ENCODE assay signal across 15 mouse cellular contexts in the genomic region with DNA sequence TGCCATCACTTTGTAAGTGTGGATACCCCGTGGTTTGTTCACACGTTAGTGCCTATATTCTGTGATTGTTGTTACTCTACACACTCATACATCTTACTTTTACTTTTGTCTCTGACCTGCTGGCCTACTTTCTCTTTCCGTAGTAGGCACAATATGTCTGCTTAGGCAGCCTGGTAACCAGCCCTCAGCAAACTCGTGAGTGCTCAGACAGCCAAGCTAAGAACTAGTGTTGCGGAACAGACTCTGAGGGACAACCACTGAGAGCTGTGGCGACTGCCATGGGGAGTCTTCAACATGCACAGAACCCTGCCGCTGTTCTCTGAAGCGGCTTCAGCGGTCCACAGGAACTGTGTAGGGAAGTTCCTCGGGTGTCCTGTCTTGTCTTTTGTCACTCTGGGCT.
DNase-seq lines count a peak whose midpoint lies in the region; ATAC-seq lines count a peak whose summit lies in the region.
"Had no signal": no experiment of that assay in that cellular context is flagged by ENCODE, and none has a peak within 500 bp of the region (broad histone marks: within the 10 kb centered on the region; RNA-seq: fewer than 3 reads in every experiment).

No protein-coding gene starts in this region.

- H3K4me1 ChIP-seq in midbrain, embryonic 11.5 days (ENCODE audit: control insufficient read depth, insufficient read depth, low read length), result no peaks in the 10 kb centered on the region
- H3K4me1 ChIP-seq in midbrain, embryonic 15.5 days, result no peaks in the 10 kb centered on the region

- no peaks in the 10 kb centered on the region for H3K27me3 ChIP-seq in midbrain, embryonic 11.5 days (ENCODE audit: control insufficient read depth, insufficient read depth, low read length)
- no peaks in the 10 kb centered on the region for H3K27me3 ChIP-seq in midbrain, embryonic 15.5 days (replicated peaks)

- 47% methylated on average over 10 of the region's 10 CpGs for WGBS in midbrain, embryonic 11.5 days
- WGBS in midbrain, embryonic 15.5 days, result 40% methylated on average over 10 of the region's 10 CpGs

- no peak for DNase-seq in frontal cortex, adult 2 months (ENCODE audit: extremely low spot score in 1 of 2, low spot score in 1 of 2)
- peak; percentile 82 for DNase-seq in midbrain, embryonic 11.5 days (ENCODE audit: low spot score, missing footprints)
- DNase-seq in brain, adult 2 months (ENCODE audit: low read depth, low spot score), result peak; percentile 29
- peak; percentile 50 for DNase-seq in retina, embryonic 14.5 days (ENCODE audit: low spot score)
- no peak for DNase-seq in gastrocnemius, postnatal 25 days
- DNase-seq in B cell, adult 2 months, result no peak
- DNase-seq: forebrain, postnatal 0 days; lung, postnatal 14 days; midbrain, embryonic 14.5 days had no signal

- H3K9ac ChIP-seq in midbrain, embryonic 11.5 days (ENCODE audit: low read length), result no peak overlapping the region
- H3K9ac ChIP-seq in midbrain, embryonic 15.5 days, result no peak overlapping the region
- H3K9ac ChIP-seq: forebrain, postnatal 0 days had no signal

- H3K36me3 ChIP-seq in midbrain, embryonic 11.5 days (ENCODE audit: control insufficient read depth, insufficient read depth, low read length), result no peaks in the 10 kb centered on the region
- no peaks in the 10 kb centered on the region for H3K36me3 ChIP-seq in midbrain, embryonic 15.5 days (replicated peaks)

- no peak overlapping the region for H3K4me2 ChIP-seq in midbrain, embryonic 11.5 days
- no peak overlapping the region for H3K4me2 ChIP-seq in midbrain, embryonic 15.5 days
- H3K4me2 ChIP-seq: heart, embryonic 11.5 days had no signal

- H3K27ac ChIP-seq in midbrain, embryonic 11.5 days (ENCODE audit: low read depth, low read length), result no peak overlapping the region
- H3K27ac ChIP-seq in midbrain, embryonic 15.5 days, result no peak overlapping the region

- ATAC-seq in frontal cortex, adult (ENCODE audit: low TSS enrichment), result 0 out of 2 replicates have a peak, but pooled peaks have one; percentile 39
- ATAC-seq in midbrain, embryonic 11.5 days (ENCODE audit: low FRiP score), result 0 out of 2 replicates have a peak, but pooled peaks have one; percentile 9
- ATAC-seq in midbrain, embryonic 15.5 days (replicated peaks), result no peak
- ATAC-seq: CD4-positive, CD25-positive, alpha-beta regulatory T cell, adult 4 months; forebrain, postnatal 0 days; intestine, embryonic 16.5 days had no signal

- H3K4me3 ChIP-seq in midbrain, embryonic 11.5 days (ENCODE audit: low read depth, low read length), result no peak overlapping the region
- H3K4me3 ChIP-seq in midbrain, embryonic 15.5 days, result no peak overlapping the region
- H3K4me3 ChIP-seq: layer of hippocampus, adult 2 months had no signal

- H3K9me3 ChIP-seq in midbrain, embryonic 11.5 days (ENCODE audit: control insufficient read depth, low read length), result no peaks in the 10 kb centered on the region
- H3K9me3 ChIP-seq in midbrain, embryonic 15.5 days, result no peaks in the 10 kb centered on the region

Comparison
In these comparisons a context has a peak if more than half of its experiments do, and no peak if none do; other contexts are left out.
1. DNase-seq: peak in midbrain, embryonic 11.5 days (single experiment), brain, adult 2 months (single experiment) and retina, embryonic 14.5 days (single experiment); none in frontal cortex, adult 2 months (0 of 2), gastrocnemius, postnatal 25 days (single experiment) and B cell, adult 2 months (0 of 2).